Mouse (Mus musculus) layer of hippocampus, adult 8-10 months (tissue): ENCODE data around the gene Gstm6. TPM values are rescaled to one million over a fixed set of nuclear protein-coding genes. Genes with fewer than 3 reads are reported as not detected.
A peak's percentile ranks its signal among the peaks of the same experiment; 100 is the strongest.

Source experiments
- DNase-seq, 2 experiments: peaks; one replicate each; pipeline ENCODE4 v3.0.0; 2022; ENCODE audit warnings: low spot score in 2 of 2
- total RNA-seq, 4 experiments: library from RNA; stranded (reverse); gene quantifications; 2 replicates each; pipeline ENCODE4 v1.2.4; 2022

Gene Gstm6
- total RNA-seq, 4 experiments from 2014 or later: 15.9 to 20.0 (median 17.4) TPM

GRCm38 (mm10) chr3:107941261-107941660 lies 2.3 kb downstream of the Gstm6 start:
- DNase-seq: no peak

GRCm38 (mm10) chr3:107940524-107940923 lies 3.0 kb downstream of the Gstm6 start:
- DNase-seq: no peak

- no peak for DNase-seq
Observed at GRCm38 (mm10) chr3:107939830-107940229, 3.7 kb downstream of the Gstm6 start.

GRCm38 (mm10) chr3:107939403-107939802 lies 4.1 kb downstream of the Gstm6 start:
- DNase-seq: peak in 1 of 2 experiments; percentile 66

- no peak for DNase-seq
Observed at GRCm38 (mm10) chr3:107935888-107936287, 7.7 kb downstream of the Gstm6 start.

- no peak for DNase-seq
Observed at GRCm38 (mm10) chr3:107935268-107935667, 8.3 kb downstream of the Gstm6 start.

GRCm38 (mm10) chr3:107932128-107932527 lies 11.4 kb downstream of the Gstm6 start:
- DNase-seq: no peak

- peak; percentile 99 for DNase-seq
Observed at GRCm38 (mm10) chr3:107931670-107932069, 11.9 kb downstream of the Gstm6 start, which contains the start of gene Gstm7. TSS of gene Gstm7 (minus strand) at chr3:107931817.

- DNase-seq: no peak
Observed at GRCm38 (mm10) chr3:107931134-107931533, 12.4 kb downstream of the Gstm6 start.

GRCm38 (mm10) chr3:107929731-107930130 lies 13.8 kb downstream of the Gstm6 start:
- no peak for DNase-seq

GRCm38 (mm10) chr3:107929243-107929642 lies 14.3 kb downstream of the Gstm6 start:
- no peak for DNase-seq

GRCm38 (mm10) chr3:107928691-107929090 lies 14.9 kb downstream of the Gstm6 start:
- no peak for DNase-seq

GRCm38 (mm10) chr3:107927841-107928240 lies 15.7 kb downstream of the Gstm6 start:
- DNase-seq: no peak

- no peak for DNase-seq
Observed at GRCm38 (mm10) chr3:107925335-107925734, 18.2 kb downstream of the Gstm6 start.

GRCm38 (mm10) chr3:107920348-107920747 lies 23.2 kb downstream of the Gstm6 start:
- no peak for DNase-seq

GRCm38 (mm10) chr3:107917783-107918408 lies 25.7 kb downstream of the Gstm6 start:
- DNase-seq: peak in 1 of 2 experiments; percentile 80

- DNase-seq: no peak
Observed at GRCm38 (mm10) chr3:107917097-107917496, 26.5 kb downstream of the Gstm6 start.

GRCm38 (mm10) chr3:107916674-107917073 lies 26.9 kb downstream of the Gstm6 start:
- DNase-seq: no peak

GRCm38 (mm10) chr3:107905942-107906341 lies 37.6 kb downstream of the Gstm6 start:
- DNase-seq: no peak

- DNase-seq: no peak
Observed at GRCm38 (mm10) chr3:107900955-107901673, 42.4 kb downstream of the Gstm6 start.

GRCm38 (mm10) chr3:107898691-107899090 lies 44.9 kb downstream of the Gstm6 start:
- DNase-seq: no peak

- DNase-seq: peak; percentile 86 to 87
Observed at GRCm38 (mm10) chr3:107895720-107896569, 47.6 kb downstream of the Gstm6 start, which contains the start of gene Gstm5. TSS of gene Gstm5 (plus strand) at chr3:107895821.
